Mouse (Mus musculus) adrenal gland, postnatal 36 days (tissue): Measurements from ENCODE around the gene Unc79. TPM values are rescaled to one million over a fixed set of nuclear protein-coding genes. Genes with fewer than 3 reads are reported as not detected.
A peak's percentile ranks its signal among the peaks of the same experiment; 100 is the strongest.

Experiments
- DNase-seq, 2 experiments: peaks; one replicate each; pipeline ENCODE4 v3.0.0; 2021; ENCODE audit warnings: mixed read lengths in 1 of 2
- total RNA-seq, 2 experiments: library from RNA; stranded (reverse); gene quantifications; 2 replicates each; pipeline ENCODE4 v1.2.3; 2021

The Unc79 gene
- total RNA-seq, 2 experiments from 2014 or later = 6.2 TPM

DNA sequence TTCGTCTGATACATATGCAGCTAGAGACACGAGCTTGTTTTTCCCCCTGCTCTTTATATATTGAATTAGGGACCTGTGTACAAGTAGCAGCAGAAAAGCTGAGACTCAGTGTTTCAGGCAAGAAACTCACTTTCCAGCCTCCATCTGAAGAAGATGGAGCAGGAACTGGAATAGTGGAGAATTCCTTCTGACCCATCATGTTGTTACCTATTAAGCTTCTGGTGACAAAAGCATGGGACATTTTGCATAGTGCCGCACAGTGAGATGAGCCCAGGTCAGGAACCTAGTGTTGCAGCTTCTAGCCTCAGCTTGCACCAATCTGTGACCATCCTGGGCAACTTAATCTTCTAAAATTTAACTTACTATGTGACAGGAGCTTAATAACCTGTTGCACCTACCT lies 92.7 kb downstream of the Unc79 start:
- no peak for DNase-seq

DNA sequence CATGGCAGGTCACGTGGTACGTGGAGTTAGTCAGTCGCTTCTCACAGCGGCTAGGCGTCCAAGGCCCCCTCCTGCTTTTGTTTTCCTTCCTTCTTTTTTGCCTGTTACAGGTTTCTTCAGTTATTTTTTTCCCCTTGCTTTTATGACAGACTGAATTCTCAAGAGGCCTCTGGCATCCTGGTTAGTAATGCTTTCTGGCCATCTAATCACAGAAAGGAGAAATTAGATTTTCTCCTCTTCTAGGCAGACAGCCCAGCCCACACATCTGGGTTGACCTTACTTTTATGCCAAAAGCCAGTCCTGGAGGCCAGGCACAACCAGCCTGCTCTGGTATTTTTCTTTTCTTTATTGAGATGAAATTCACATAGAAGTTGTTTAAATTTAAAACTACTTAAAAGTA lies 94.1 kb downstream of the Unc79 start:
- DNase-seq = peak in 1 of 2 experiments; percentile 48

DNA sequence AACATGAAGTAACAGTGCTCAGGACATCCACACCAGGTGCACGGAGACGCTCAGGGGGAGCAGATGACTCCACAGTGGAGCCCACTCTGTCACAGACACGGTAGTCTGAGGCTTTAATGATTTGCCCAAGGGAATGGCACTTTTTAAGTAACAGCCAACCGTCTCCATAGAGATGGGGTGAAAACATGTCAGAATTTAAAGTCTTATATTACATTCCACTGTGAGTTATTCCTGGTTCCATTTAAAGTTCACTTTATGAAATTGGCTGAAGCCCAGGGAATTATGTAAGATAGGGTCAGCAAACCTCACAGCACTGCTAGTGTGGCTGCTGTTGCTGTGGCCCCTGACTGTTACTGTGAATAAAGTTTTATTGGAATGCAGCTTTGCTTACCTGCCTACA lies 95.8 kb downstream of the Unc79 start:
- DNase-seq = no peak

DNA sequence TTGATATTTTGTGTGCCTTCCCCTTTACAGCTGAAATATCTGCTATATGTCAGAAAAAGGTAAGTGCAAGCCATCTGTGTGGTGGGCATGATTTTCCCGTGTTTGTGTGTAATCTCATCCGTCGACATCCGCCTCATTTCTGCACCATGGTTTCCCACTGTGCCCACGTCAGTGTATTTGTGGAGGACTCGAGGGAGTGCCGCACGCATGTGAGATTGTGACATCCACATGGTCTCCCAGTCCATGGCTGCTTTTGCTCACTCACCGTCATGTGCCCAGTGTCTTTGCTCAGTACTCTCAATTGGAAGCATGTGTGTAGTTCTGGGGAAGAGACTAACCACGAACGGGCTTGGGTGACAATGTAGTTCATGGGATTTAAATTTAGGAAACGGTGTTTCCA lies 101.2 kb downstream of the Unc79 start:
- DNase-seq = no peak

DNA sequence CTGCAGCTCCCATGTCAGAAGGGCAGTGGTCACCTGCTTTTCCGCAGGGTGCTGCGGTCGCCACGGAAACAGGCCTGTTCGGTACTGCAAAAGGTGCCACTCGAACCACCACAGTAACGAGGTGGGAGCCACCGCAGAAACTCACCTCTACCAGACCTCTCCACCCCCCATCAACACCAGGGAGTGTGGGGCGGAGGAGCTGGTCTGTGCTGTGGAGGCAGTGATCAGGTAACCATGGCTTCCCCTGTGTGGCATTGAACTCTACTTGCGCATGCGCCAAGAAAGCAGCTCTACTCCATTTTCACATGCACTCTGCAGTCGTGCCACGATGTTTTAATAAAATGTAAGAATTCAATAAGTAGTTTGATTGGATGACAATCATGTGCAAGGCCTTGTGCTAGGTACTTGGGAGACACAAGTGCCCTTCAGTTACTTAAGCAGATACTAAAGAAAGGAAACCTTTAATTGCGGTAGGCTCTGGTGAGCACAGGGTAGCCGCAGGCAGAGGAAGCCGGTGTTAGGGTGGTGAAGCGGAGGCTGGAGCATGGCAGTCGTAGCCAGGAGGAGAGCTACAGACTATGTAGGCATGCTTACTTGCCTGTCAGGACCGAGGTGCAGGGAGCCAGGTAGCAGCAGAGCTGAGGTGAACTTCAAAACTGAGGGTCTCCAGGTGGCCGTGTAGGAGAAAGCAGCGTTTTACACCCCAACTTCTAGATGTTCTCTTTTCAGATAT lies 110.8 kb downstream of the Unc79 start:
- no peak for DNase-seq

DNA sequence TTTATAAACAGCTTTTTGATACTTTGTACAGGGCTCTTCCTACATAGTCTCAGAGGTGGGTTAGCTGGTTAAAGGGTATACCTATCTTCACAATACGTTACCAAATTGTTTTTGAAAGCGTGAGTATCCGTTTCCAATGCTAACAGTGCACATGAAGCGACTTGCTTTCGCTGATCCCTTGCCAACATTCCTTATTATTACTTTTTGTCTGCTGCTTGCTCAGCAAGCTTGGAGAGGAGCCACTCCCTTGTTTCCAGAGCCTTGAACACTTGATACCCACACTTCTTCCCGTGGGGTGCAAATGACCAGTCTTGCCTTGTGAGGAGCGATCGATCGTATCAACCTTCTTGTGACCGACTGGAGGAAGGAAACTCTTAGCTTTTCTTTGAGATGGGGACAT lies 112.1 kb downstream of the Unc79 start:
- no peak for DNase-seq

DNA sequence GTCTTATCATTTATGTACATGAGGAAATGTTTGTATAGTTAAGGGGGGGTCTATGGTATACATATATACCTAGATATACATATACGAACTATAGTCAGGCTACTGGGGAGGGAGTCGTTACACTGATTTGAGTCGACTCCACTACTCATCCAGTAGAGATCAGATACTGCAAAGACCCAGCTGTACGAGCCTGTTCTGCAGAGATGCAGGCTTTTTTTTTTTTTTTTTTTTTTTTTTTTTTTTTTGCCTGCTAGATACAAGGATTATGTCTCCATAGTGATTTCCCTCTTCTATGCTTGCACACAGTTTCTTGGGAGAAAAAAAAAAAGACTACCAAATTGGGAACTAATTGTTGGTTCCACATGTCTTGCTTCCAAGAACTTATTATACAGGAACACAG lies 113.5 kb downstream of the Unc79 start:
- no peak for DNase-seq

DNA sequence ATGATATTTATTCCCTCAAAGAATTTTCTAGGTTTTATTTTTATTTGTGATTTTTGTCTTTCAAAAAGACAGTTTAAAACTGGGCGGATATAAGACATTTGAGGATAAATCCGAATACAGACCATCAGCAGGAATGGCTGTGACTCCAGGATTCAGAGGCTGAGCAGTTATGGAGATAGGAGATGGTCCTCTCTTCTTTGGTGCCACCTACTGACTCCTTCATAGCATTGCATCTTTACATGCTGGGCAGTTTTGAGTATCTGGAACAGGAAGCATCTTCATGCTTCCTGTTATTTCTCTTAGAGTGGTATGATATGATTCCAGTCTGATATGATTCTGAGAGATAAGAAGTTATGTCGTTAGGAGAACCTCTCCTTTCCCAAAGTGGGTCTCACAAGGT lies 116.3 kb downstream of the Unc79 start:
- DNase-seq = peak in 1 of 2 experiments; percentile 18

DNA sequence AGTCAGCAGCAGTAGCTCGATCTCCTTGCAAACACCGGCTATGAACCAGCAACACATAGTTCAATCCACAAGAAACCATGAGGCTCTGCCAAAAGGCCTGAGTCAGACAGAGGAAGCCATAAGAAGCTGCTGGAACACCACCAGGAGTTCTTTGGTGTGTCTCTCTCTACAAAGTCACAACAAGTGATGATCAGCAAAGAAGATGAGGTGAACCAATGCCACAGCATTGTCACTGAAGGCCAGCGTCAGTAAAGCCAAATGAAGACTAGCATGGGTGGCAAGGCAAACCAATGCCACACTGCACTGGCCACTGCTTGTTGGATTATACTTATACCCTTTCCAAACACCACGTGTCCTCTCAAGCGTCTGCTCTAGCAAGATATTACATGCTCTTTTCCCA lies 119.5 kb downstream of the Unc79 start:
- DNase-seq = no peak

DNA sequence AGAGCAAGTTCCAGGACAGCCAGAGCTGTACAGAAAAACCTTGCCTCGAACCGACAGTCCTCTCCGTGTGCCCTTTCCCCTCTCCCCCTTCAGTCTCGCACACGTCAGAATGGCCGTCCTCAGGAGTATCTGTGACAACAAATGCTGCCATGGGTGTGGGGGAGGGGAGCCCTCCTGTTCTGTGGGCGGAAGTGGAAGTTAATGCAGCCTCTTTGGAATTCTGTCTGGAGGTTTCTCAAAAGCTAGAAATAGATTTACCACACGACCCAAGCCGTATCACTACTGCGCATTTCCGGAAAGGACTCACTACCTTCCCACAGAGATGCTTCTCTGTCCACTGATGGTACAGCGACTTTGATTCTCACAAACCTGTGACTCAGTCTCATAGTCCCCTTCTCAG lies 120.9 kb downstream of the Unc79 start:
- DNase-seq = no peak

DNA sequence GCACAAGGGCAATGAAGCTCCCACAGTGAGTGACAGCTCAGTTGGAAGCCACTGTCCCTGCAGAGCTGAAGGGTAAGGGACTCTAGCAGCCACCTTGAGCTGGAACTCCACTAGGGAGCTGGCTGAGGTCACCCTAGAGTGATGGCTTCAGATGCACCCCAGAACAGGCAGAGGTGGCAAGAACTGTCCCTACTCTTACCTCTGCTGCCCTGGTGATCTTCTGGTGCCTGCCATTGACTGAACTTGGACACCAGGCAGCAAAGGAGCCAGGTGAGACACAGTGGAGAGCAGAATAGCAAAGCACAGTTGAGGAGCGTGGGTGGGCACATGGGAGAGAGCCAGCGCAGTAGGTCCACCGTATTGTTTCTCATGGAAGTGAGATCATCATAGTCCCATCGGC lies 125.3 kb downstream of the Unc79 start:
- DNase-seq = no peak

DNA sequence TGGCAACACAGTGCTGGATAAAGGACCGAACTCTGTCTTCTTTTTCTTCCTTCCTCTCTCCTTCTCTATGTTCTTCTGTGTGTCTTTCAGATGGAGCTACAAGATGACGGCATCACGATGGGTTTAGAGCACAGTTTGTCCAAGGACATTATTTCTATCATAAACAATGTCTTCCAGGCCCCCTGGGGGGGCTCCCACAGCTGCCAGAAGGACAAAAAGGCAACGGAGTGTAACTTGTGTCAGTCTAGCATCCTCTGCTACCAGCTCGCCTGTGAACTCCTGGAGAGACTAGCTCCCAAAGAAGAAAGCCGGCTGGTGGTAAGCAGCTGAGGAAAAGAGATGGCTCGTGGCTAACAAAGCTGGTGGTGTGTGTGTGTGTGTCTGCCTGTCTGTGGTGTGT lies 130.1 kb downstream of the Unc79 start:
- DNase-seq = no peak

DNA sequence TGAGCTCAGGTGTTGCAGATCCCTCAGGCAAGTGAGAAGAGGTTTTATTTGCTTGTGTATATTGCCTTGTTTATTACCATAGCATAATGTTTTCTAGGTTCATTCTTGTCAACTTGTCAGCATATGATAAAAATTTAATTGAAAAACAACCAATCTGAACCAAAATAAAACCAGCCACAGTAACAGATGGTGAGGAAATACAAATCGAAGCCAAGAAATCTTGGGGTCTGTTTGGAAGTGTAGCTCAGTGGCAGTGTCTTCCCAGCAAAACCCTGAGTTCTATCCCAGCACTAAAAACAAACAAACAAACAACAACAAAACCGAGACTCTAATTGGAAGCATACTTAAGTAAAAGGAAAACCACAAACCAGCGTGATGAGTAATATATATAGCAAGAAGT lies 131.4 kb downstream of the Unc79 start:
- no peak for DNase-seq

DNA sequence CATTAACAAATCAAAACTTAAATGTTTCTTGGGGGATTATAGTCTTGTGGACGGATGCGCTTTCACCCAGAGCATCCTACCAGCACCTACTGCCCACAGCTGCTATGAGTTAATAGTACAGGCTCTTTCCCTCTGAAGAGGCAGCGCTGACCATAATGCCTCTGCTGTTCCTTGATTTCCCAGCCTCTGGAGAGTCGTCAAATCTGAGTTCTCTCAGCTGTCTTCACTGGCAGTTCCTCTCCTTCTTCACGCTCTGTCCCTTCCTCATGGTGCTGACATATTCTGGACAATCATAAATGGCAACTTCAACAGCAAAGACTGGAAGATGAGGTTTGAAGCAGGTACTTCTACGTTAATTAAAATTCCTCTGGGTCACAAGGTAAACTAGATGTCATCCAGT lies 143.2 kb downstream of the Unc79 start:
- DNase-seq = no peak

DNA sequence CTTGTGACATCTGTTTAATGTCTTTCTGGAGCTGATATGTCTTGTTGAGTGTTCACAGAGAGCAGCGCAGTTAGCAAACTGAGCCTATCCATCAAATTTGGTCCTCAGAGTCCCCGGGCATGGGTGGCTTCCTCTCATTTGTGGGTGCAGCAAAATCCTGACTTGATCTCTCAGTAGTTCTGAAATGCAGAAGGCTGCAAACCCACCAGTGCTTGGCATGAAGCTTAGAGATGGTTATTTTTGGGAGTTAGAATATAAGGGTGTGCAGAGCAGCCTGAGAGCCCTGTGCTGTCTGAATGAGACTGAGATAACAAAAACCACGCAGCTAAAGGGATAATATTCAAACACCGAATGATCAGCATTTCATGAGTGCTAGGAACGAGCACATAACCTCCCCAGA lies 146.5 kb downstream of the Unc79 start:
- no peak for DNase-seq

DNA sequence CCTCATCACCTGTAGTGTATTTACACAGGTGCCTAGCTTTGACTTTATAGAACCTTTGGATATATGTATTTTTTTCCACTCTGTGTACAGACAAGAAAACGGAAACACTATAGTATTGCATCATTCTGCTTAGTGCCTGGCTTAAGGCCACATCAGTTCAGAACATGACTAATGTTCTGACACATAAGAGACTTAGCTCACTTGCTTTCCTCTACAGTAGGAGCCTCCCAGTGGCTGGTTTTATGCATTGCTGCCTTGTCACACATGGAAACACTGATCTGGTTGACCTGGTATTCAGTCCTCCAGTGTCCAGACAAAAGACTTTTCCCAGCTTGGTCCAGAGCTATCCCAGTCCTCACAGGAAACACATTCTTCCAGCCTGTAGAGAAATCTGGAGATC lies 150.5 kb downstream of the Unc79 start:
- DNase-seq = peak; percentile 62 to 71

DNA sequence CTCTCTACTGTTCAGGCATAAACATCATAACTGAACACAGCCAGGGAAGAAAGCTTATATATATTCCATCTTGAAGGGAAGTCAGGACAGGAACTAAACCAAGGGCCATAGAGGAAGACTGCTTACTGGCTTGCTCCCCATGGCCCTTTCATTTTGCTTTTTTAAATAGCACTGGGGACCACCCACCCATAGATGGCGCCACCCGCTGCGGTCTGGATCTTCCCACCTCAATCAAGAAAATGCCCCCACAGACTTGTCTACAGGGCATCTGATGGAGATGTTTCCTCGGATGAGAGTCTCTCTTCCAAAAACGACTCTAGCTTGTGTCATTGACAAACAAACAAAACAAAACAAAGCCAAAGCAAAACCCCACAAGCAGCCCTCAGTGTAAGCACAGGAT lies 151.4 kb downstream of the Unc79 start:
- DNase-seq = peak; percentile 12 to 32

DNA sequence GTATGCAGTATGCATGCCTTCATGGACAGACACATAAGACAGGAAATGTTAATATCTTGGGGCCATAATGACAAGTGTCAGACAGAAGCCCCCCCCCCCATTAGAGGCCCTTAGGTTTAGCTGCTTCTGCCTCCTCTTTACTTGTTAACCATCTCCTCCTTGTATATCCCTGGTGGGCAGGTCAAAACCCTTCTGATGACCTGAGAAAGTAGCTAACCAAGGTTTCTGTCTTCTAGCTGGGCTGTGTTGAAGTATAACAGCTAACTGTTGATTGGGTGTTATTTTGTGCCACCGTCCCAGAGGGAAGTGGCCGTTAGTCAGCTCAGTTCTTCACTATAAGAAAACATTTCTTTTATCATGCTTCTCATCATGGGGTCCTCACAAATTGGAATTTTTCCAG lies 154.4 kb downstream of the Unc79 start:
- DNase-seq = no peak

DNA sequence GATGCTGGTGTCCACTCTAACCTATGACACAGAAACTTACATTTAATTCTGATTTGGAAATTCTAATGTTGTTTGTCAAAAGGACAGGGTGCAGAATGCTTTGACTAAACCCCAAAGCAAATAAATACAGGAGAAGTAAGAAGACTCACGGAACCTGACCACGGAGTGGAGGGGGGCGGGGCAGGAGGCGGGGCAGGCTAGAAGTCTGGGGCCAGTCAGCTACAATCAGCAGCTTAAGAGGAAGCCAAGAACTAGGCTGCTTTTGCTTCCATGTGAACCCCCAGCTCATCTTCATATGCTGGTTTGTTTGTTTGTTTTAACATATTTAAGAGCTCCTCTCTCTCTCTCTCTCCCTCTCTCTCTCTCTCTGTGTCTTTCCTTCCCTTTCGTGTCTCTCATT lies 154.9 kb downstream of the Unc79 start:
- peak; percentile 14 to 41 for DNase-seq

DNA sequence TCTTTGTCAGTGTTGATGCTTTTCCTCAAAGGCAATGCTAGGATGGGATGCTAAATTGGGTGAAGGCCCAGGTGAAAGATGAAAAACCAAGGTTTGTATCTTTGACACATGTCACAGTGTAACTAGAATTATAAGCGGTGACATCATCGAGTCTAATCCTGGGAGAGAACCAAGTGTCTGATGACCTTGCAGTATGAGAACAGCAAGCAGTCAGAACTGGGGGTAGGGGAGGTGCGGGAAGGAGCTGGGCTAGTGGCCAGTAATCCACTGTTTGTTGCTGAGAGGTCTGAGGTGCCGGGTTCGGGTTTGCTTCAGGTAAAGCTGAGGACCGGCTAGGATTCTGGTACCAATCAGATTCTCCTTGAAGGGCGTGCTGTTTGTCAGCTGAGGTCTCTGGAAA lies 160.6 kb downstream of the Unc79 start:
- DNase-seq = peak; percentile 50 to 59

DNA sequence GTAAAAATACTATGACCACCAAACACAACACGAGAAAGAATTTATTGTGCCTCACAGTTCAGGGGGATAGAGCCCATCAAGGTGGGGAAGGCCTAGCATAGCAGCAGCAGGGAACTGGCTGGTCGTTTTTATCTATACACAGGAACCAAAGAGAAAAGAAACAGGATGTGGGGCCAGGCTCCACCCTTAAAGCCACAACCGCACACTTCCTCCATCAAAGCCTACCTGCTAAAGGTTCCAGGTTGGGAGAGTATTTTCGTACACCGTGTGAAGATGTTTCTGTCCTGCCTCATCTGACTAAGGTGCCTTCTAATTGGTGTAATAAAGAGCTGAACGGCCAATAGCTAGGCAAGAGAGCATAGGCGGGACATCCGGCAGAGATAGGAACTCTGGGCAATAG lies 168.0 kb downstream of the Unc79 start:
- no peak for DNase-seq

DNA sequence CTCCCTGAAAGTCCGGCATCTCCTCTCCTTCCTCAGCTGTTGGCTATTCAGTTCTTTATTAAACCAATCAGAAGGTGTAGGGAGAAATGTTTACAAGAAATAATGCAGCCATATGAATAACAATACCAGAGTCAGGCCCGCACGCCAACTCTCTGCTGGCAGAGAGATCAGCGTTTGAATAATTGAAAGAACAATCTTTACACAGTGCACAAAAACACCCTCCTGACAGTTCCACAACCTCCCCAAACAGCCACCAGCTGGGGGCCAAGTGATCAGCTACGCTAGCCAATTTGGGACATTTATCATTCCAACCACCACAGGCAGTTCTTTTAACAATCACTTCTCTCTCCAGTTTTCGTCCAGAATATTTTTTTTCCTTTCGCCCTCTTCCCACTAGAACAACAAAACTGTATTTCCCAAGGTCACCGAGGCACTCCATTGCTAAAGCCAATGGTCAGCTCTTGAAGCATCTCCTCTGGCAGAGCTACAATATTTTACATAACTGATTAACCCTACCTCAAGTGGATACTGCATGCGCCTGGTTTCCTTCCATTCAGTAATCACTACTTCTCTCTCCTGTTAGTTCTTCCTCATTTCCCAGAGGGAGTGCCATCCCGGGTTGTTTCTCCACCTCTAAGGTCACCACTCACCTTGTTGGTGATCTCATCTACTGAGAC lies 169.0 kb downstream of the Unc79 start:
- DNase-seq = no peak

DNA sequence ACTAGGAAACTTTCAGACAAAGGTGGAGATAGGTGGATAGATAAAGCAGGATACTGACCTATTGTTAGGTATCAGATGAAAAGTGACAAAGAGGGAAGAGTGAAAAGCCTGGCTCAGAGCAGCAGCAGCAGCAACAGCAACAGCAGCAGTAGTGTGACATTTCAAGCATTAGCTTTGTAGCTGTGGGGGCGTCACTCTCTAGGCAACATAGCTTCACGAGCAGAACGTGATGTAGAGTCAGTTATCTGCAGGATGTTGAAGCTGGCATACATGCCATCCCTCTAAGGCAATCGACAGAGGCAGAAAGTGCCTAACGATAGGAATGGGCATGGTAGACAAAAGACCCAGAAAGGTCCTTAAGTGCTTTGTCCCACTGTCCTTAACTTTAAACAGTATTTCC lies 173.3 kb downstream of the Unc79 start:
- DNase-seq = no peak

DNA sequence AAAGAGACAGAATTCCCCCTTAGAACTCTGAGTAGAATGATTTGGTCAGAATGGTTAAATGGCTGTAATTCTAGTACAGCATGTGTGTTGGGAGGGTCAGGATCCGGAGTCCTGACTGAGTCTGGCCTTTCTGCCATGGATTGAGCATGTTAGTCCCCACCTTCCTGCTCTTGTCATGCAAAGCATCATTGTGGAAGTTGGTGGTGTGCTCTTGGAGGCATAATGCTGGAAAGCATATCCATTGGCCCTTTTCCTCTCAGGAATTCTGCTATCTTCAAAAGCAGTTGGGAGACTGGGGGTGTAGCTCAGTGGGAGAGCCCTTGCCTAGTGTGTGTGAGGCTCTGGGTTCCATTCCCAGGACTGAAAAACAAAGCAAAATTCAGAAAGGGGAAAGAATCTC lies 175.2 kb downstream of the Unc79 start:
- no peak for DNase-seq
